12 mouse cellular contexts compared by ENCODE assay signal in genomic region chr7:110272434-110272833, GRCm38 (mm10). TPM values are rescaled to one million over a fixed set of nuclear protein-coding genes. Genes with fewer than 3 reads are reported as not detected.
DNase-seq lines count a peak whose midpoint lies in the region; ATAC-seq lines count a peak whose summit lies in the region.
"Had no signal": no experiment of that assay in that cellular context is flagged by ENCODE, and none has a peak within 500 bp of the region (broad histone marks: within the 10 kb centered on the region; RNA-seq: fewer than 3 reads in every experiment).

No protein-coding gene starts in this region.

- H3K36me3 ChIP-seq in heart, embryonic 10.5 days, result peaks cover 57% of the 10 kb centered on the region
- H3K36me3 ChIP-seq in kidney, embryonic 15.5 days, result peaks cover 46% of the 10 kb centered on the region

- no peak overlapping the region for H3K4me2 ChIP-seq in kidney, embryonic 15.5 days
- H3K4me2 ChIP-seq: limb, embryonic 12.5 days had no signal

- H3K4me1 ChIP-seq in heart, embryonic 10.5 days, result peaks cover 5% of the 10 kb centered on the region; the same call in 1 of the 2 replicates
- peaks cover 15% of the 10 kb centered on the region for H3K4me1 ChIP-seq in kidney, embryonic 15.5 days
- H3K4me1 ChIP-seq: limb, embryonic 12.5 days had no signal

- H3K4me3 ChIP-seq in heart, embryonic 10.5 days, result no peak overlapping the region
- H3K4me3 ChIP-seq in kidney, embryonic 15.5 days (replicated peaks), result no peak overlapping the region
- H3K4me3 ChIP-seq: limb, embryonic 12.5 days had no signal

- no peak overlapping the region for H3K27ac ChIP-seq in heart, embryonic 10.5 days
- peak overlapping the region; percentile 85 for H3K27ac ChIP-seq in kidney, embryonic 15.5 days
- H3K27ac ChIP-seq: limb, embryonic 12.5 days had no signal

- H3K9ac ChIP-seq in kidney, embryonic 15.5 days, result no peak overlapping the region
- H3K9ac ChIP-seq: limb, embryonic 12.5 days had no signal

- DNase-seq in heart, embryonic 10.5 days (ENCODE audit: low spot score), result peak; percentile 76
- no peak for DNase-seq in heart, postnatal 14 days
- peak; percentile 27 for DNase-seq in retina, postnatal 1 day
- no peak for DNase-seq in retina, embryonic 14.5 days (ENCODE audit: low spot score)
- DNase-seq in thymus, postnatal 36 days, result peak; percentile 53 to 56
- no peak for DNase-seq in frontal cortex, postnatal 25 days (ENCODE audit: low spot score in 2 of 2)
- no peak for DNase-seq in cerebellum, adult 8-10 months
- DNase-seq: cerebellum, adult 11 months; midbrain, embryonic 14.5 days had no signal

- intact Hi-C loops in heart, postnatal 14 days (cut with DNase I), result no loop called here

- 0 out of 2 replicates have a peak, but pooled peaks have one; percentile 24 for ATAC-seq in kidney, embryonic 15.5 days (replicated peaks; ENCODE audit: low FRiP score)
- ATAC-seq: Patski had no signal

- H3K9me3 ChIP-seq in heart, embryonic 10.5 days, result no peaks in the 10 kb centered on the region
- H3K9me3 ChIP-seq in kidney, embryonic 15.5 days (replicated peaks), result no peaks in the 10 kb centered on the region
- H3K9me3 ChIP-seq: limb, embryonic 12.5 days had no signal

- WGBS in heart, embryonic 10.5 days, result 64% methylated on average over 4 of the region's 4 CpGs
- WGBS in kidney, embryonic 15.5 days, result 76% methylated on average over 4 of the region's 4 CpGs

- H3K27me3 ChIP-seq in heart, embryonic 10.5 days (ENCODE audit: insufficient read depth, poor library complexity, severe bottlenecking), result no peaks in the 10 kb centered on the region
- H3K27me3 ChIP-seq in kidney, embryonic 15.5 days, result no peaks in the 10 kb centered on the region
- H3K27me3 ChIP-seq: limb, embryonic 12.5 days; Patski had no signal

RNA-seq across cellular contexts. Expression of gene Swap70, which starts 50.9 kb away (rescaled TPM):
- polyA plus RNA-seq in heart, embryonic 10.5 days (2016; fragmentation: Nextera tagmentation; extraction: Ambion mirVana), result 22.8 and 26.6 TPM in 2 replicates
- total RNA-seq in heart, postnatal 14 days (2021), result 10 to 100 TPM; 16.0 to 17.3 TPM
- polyA plus RNA-seq in kidney, embryonic 15.5 days (2015; fragmentation: Nextera tagmentation; extraction: Ambion mirVana), result 29.2 and 32.8 TPM in 2 replicates

Comparison
In these comparisons a context has a peak if more than half of its experiments do, and no peak if none do; other contexts are left out.
1. DNase-seq: peak in heart, embryonic 10.5 days (single experiment), retina, postnatal 1 day (single experiment) and thymus, postnatal 36 days (2 of 2); none in heart, postnatal 14 days (0 of 2), retina, embryonic 14.5 days (single experiment), frontal cortex, postnatal 25 days (0 of 2) and cerebellum, adult 8-10 months (single experiment).